Mouse (Mus musculus) megakaryocyte, adult 5-6 weeks (primary cell): ENCODE measurements around the gene Zbtb25. TPM values are rescaled to one million over a fixed set of nuclear protein-coding genes. Genes with fewer than 3 reads are reported as not detected.

Experiments
- ATAC-seq: 2 replicates; pipeline ENCODE4 v1.8.0; 2016; ENCODE audit warnings: mild to moderate bottlenecking, inconsistent platforms; ENCODE audit not compliant: poor library complexity, severe bottlenecking
- total RNA-seq, 2 experiments: library from RNA; stranded (forward) in 1 of 2; stranded (reverse) in 1 of 2; fragments of 153-499, 151-499 nt in 1 of 2; fragments of 221-1000, 200-1000 nt in 1 of 2; gene quantifications; 2 replicates each; pipeline versions ENCODE4 v1.2.3 to v1.2.4; 2015 to 2017

Gene Zbtb25
- total RNA-seq, 2 experiments from 2014 or later = 7.2 to 13.5 TPM

- ATAC-seq = no peak
Measured at GRCm38 (mm10) chr12:76377726-76378125, 8.3 kb upstream of the Zbtb25 start.

GRCm38 (mm10) chr12:76377059-76377458 lies 7.7 kb upstream of the Zbtb25 start:
- peak; percentile 81 for ATAC-seq

- peak; percentile 76 for ATAC-seq
Measured at GRCm38 (mm10) chr12:76376649-76377048, 7.2 kb upstream of the Zbtb25 start.

- ATAC-seq = no peak
Measured at GRCm38 (mm10) chr12:76375506-76375905, 6.1 kb upstream of the Zbtb25 start.

GRCm38 (mm10) chr12:76374911-76375310 lies 5.5 kb upstream of the Zbtb25 start:
- no peak for ATAC-seq

- ATAC-seq = no peak
Measured at GRCm38 (mm10) chr12:76373991-76374390, 4.6 kb upstream of the Zbtb25 start.

- ATAC-seq = no peak
Measured at GRCm38 (mm10) chr12:76372881-76373818, 3.7 kb upstream of the Zbtb25 start.

- no peak for ATAC-seq
Measured at GRCm38 (mm10) chr12:76372046-76372445, 2.6 kb upstream of the Zbtb25 start.

GRCm38 (mm10) chr12:76370831-76371571 lies 1.6 kb upstream of the Zbtb25 start:
- ATAC-seq = peak; percentile 39

- peak; percentile 49 for ATAC-seq
Measured at GRCm38 (mm10) chr12:76369978-76370830, 802 bp upstream of the Zbtb25 start, which contains the start of gene Zbtb1. Gene Zbtb1 (plus strand): TSS chr12:76370266.

GRCm38 (mm10) chr12:76368790-76369205 lies 604 bp downstream of the Zbtb25 start:
- ATAC-seq = no peak

- no peak for ATAC-seq
Measured at GRCm38 (mm10) chr12:76368201-76368789, 1.1 kb downstream of the Zbtb25 start.

- ATAC-seq = no peak
Measured at GRCm38 (mm10) chr12:76367096-76367995, 2.1 kb downstream of the Zbtb25 start.

GRCm38 (mm10) chr12:76366276-76366675 lies 3.1 kb downstream of the Zbtb25 start:
- ATAC-seq = no peak

GRCm38 (mm10) chr12:76362303-76362676 lies 7.1 kb downstream of the Zbtb25 start:
- ATAC-seq = peak; percentile 71

GRCm38 (mm10) chr12:76361405-76362302 lies 7.7 kb downstream of the Zbtb25 start:
- ATAC-seq = peak; percentile 66; the same call in 1 of the 2 replicates

- ATAC-seq = no peak
Measured at GRCm38 (mm10) chr12:76360868-76361267, 8.5 kb downstream of the Zbtb25 start.

- no peak for ATAC-seq
Measured at GRCm38 (mm10) chr12:76349680-76350220, 19.7 kb downstream of the Zbtb25 start.
